Mouse (Mus musculus) heart, embryonic 12.5 days (tissue): ENCODE results near the gene Col16a1. TPM values are rescaled to one million over a fixed set of nuclear protein-coding genes. Genes with fewer than 3 reads are reported as not detected.

Experiments used
- ATAC-seq: fragments of 200-750 bp; cut with Nextera tagmentation; 2 replicates; pipeline ENCODE4 v1.8.0; 2017; ENCODE audit warnings: moderate TSS enrichment, moderate library complexity; ENCODE audit not compliant: insufficient number of reproducible peaks, low FRiP score
- H3K27ac ChIP-seq: fragments of 300-500 bp; sonication (generic); 2 replicates; pipeline ENCODE4 v1.5.1; 2016; ENCODE audit warnings: mild to moderate bottlenecking, moderate library complexity; ENCODE audit not compliant: poor library complexity, severe bottlenecking
- H3K27me3 ChIP-seq: fragments of 300-500 bp; sonication (generic); replicated peaks from 2 replicates; pipeline ENCODE4 v1.6.1; 2016; ENCODE audit warnings: mild to moderate bottlenecking, moderate library complexity
- H3K36me3 ChIP-seq: fragments of 300-500 bp; sonication (generic); 2 replicates; pipeline ENCODE4 v1.6.1; 2016; ENCODE audit warnings: mild to moderate bottlenecking, moderate library complexity
- H3K4me1 ChIP-seq: fragments of 300-500 bp; sonication (generic); replicated peaks from 2 replicates; pipeline ENCODE4 v1.6.1; 2016; ENCODE audit warnings: mild to moderate bottlenecking
- H3K4me2 ChIP-seq: fragments of 300-500 bp; sonication (generic); 2 replicates; pipeline ENCODE4 v1.6.1; 2016; ENCODE audit warnings: mild to moderate bottlenecking, moderate library complexity
- H3K4me3 ChIP-seq: fragments of 300-500 bp; sonication (generic); 2 replicates; pipeline ENCODE4 v1.5.1; 2016; ENCODE audit warnings: mild to moderate bottlenecking
- H3K9ac ChIP-seq: fragments of 300-500 bp; sonication (generic); 2 replicates; pipeline ENCODE4 v1.6.1; 2016; ENCODE audit warnings: mild to moderate bottlenecking, moderate library complexity
- H3K9me3 ChIP-seq: fragments of 300-500 bp; sonication (generic); replicated peaks from 2 replicates; pipeline ENCODE4 v1.6.1; 2016; ENCODE audit warnings: mild to moderate bottlenecking, moderate library complexity
- WGBS: fragments of 180-500 bp; shearing (Covaris S2); methylation state at CpG from one replicate; pipeline ENCODE4 v1.1.7; 2016; 5-methylcytosine and 5-hydroxymethylcytosine counted together
- polyA plus RNA-seq: library from polyadenylated mRNA; unstranded; fragments of >200 nt; fragmentation: Nextera tagmentation; extraction: Ambion mirVana; gene quantifications from 2 replicates; pipeline ENCODE4 v1.2.1, GENCODE M21; 2016

The Col16a1 gene
- polyA plus RNA-seq, 1 experiment from 2014 or later = 35.8 TPM

DNA sequence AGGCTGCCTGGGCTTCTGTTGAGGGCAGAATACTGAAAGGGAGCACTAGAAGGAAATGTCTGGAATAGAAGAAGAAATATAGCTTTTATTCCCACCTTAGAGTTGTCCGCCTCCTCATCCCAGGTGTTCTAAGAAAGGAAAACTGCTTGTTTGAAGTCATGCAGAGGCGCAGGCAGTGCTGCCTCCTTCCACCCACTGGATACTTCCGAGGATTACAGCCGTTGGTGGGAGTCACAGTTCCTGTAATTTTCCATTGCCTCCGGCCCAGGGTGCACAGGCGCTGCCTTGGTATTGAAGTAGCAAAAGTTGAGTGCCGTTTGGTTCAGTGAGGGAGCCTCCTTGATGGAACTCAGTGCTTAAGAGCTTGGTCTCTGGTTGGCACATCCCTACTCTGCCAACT is 62.5 kb downstream of the Col16a1 start:
- Histone ChIP-seq H3K27me3 (no peaks in the 10 kb centered on the region), H3K27ac (no peak overlapping the region), H3K9me3 (no peaks in the 10 kb centered on the region), H3K36me3 (peaks cover 9% of the 10 kb centered on the region; the same call in 1 of the 2 replicates), H3K4me1 (peaks cover 10% of the 10 kb centered on the region), H3K9ac (no peak overlapping the region), H3K4me3 (no peak overlapping the region), H3K4me2 (no peak overlapping the region)
- 85% methylated on average over 7 of the region's 7 CpGs for WGBS
- ATAC-seq = no peak

DNA sequence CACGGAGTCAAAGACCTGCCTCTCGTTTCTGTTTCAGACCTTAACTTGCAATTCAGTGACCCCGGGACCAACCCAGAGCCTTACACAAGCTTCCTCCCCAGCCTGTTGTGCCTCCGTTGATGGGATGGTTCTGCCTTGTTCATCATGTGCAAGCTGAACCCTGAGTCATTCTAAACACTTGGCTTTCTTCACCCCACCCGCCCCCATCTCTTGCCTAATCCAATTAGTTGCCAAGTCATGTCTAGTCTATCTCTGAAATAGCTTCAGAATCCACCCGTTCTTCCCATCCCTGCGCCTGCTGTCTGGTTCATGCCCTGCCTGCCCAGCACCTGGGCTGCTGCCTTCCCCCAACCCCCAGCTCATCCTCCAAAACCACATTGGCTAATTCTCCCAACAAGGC is 64.7 kb downstream of the Col16a1 start:
- H3K4me1 ChIP-seq = peaks cover 10% of the 10 kb centered on the region
- no peak overlapping the region for H3K27ac ChIP-seq
- H3K27me3 ChIP-seq = no peaks in the 10 kb centered on the region
- ATAC-seq = no peak
- H3K4me3 ChIP-seq = no peak overlapping the region
- no peaks in the 10 kb centered on the region for H3K9me3 ChIP-seq
- H3K36me3 ChIP-seq = peaks cover 22% of the 10 kb centered on the region
- WGBS = 86% methylated on average over 7 of the region's 7 CpGs
- no peak overlapping the region for H3K4me2 ChIP-seq
- no peak overlapping the region for H3K9ac ChIP-seq

DNA sequence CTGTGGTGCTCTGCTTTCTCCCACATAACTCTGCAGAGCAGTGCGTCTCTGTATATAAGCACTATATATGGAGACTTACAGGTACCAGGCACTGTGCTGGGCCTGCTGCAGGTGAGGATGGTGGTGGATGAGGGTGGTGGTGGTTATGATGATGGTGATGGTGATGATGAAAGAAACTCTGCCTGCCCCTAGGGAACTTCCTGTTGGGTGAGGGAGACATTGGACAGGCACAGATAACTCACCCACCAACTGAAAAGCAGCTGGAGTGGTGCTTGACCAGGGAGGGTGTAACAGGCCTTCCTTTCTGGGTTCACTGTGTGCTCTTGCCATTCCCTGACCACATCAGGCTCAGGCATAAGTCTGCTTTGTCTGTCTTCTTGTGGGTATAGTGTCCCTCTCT is 65.1 kb downstream of the Col16a1 start:
- peaks cover 10% of the 10 kb centered on the region for H3K4me1 ChIP-seq
- WGBS = 100% methylated on average over 1 of the region's 1 CpGs
- H3K27ac ChIP-seq = no peak overlapping the region
- no peak overlapping the region for H3K4me3 ChIP-seq
- H3K27me3 ChIP-seq = no peaks in the 10 kb centered on the region
- no peak for ATAC-seq
- no peak overlapping the region for H3K4me2 ChIP-seq
- no peak overlapping the region for H3K9ac ChIP-seq
- H3K9me3 ChIP-seq = 0 out of 2 replicates have a peak, but pooled peaks cover 1% of the 10 kb centered on the region
- H3K36me3 ChIP-seq = peaks cover 24% of the 10 kb centered on the region

DNA sequence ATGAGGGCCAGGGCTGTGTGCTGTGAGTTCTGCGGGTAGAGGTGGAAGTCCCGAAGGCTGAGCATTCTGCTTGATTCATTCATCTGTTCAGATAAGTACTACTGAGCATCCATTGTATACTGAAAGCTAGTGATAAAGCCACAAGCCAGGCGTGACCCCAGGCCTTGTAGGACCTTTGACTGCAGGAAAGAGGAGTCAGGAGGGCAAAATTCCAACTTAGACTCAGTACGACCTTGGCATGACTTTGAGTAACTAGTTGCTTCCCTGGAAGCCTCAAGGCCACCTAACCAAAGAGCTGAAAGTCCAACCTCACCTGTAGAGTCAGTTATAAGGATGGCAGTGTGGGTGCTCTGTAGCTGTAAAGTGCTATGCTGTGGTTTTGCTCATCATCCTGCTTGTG is 73.1 kb downstream of the Col16a1 start:
- H3K4me2 ChIP-seq = no peak overlapping the region
- H3K36me3 ChIP-seq = peaks cover 66% of the 10 kb centered on the region
- H3K9me3 ChIP-seq = 0 out of 2 replicates have a peak, but pooled peaks cover 3% of the 10 kb centered on the region
- ATAC-seq = no peak
- H3K9ac ChIP-seq = no peak overlapping the region
- H3K27ac ChIP-seq = no peak overlapping the region
- no peak overlapping the region for H3K4me3 ChIP-seq
- H3K4me1 ChIP-seq = peaks cover 10% of the 10 kb centered on the region
- H3K27me3 ChIP-seq = no peaks in the 10 kb centered on the region
- WGBS = 44% methylated on average over 4 of the region's 4 CpGs

DNA sequence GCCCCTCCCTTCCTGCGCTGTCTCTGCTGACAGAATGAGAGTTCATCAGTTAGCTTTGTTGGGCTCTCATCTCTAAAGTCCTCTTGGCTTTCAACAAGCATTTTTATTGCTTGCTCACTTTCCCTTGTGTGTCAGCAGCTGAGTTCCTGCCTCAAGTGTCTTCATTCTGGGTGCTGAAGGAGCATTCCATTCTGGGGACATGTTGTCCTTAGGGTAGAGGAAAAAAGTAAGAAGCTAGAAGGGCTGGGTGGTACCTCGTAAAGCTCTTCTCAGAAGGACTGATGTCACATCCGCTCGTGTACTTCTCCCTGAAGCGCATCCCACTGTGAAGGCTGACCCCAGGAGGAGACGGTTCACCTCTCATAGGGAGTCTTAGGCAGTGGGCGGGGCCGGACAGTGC is 73.9 kb downstream of the Col16a1 start:
- Histone ChIP-seq H3K4me1 (peaks cover 10% of the 10 kb centered on the region), H3K9ac (no peak overlapping the region), H3K36me3 (peaks cover 68% of the 10 kb centered on the region), H3K4me2 (no peak overlapping the region), H3K4me3 (no peak overlapping the region), H3K27me3 (no peaks in the 10 kb centered on the region), H3K9me3 (0 out of 2 replicates have a peak, but pooled peaks cover 3% of the 10 kb centered on the region), H3K27ac (no peak overlapping the region)
- ATAC-seq = no peak
- 79% methylated on average over 8 of the region's 8 CpGs for WGBS

DNA sequence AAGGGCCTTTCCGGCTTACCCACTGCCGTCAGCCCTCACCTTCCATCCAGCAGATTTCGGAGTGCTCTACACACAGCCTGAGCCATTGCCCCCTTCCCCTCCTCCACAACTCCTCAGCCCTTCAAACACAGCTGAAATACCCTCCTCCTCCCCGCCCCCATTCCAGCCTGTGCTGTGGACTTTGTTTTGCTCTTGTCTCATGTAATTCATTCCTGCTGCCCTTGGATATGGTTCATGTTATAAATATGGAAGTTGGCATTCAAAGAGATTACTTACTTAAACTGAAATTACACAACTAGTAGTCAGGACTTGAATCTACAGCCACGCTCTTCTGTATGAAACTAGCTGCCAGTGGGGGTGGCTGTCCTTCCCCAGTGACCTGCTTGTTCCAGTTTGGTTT is 75.4 kb downstream of the Col16a1 start:
- ATAC-seq = no peak
- no peaks in the 10 kb centered on the region for H3K9me3 ChIP-seq
- no peak overlapping the region for H3K4me3 ChIP-seq
- H3K9ac ChIP-seq = no peak overlapping the region
- peaks cover 76% of the 10 kb centered on the region for H3K36me3 ChIP-seq
- no peak overlapping the region for H3K4me2 ChIP-seq
- no peak overlapping the region for H3K27ac ChIP-seq
- peaks cover 10% of the 10 kb centered on the region for H3K4me1 ChIP-seq
- WGBS = 89% methylated on average over 5 of the region's 5 CpGs
- H3K27me3 ChIP-seq = no peaks in the 10 kb centered on the region

DNA sequence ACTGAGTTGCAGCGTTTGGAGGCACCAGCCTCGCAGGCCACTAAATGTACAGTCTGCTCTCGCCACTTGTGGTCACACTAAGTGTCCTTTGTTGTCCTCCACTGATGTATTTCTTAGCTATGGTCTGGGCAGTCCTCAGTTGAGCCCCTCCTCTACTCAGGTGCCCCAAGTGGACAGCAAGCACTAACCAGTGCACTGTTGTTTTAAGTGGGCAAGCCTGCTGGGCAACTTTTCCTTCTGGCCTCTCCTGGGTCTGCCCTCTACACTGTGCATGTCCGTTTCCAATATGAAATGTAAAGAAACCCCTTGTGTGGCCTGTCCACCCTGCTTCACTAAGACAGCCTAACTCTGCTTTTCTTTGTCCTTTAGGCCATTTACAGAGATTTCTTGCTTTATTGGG is 76.5 kb downstream of the Col16a1 start:
- Histone ChIP-seq H3K4me3 (no peak overlapping the region), H3K4me2 (no peak overlapping the region), H3K9me3 (no peaks in the 10 kb centered on the region), H3K4me1 (peaks cover 20% of the 10 kb centered on the region), H3K27me3 (no peaks in the 10 kb centered on the region), H3K9ac (no peak overlapping the region), H3K27ac (no peak overlapping the region), H3K36me3 (peaks cover 76% of the 10 kb centered on the region)
- 79% methylated on average over 4 of the region's 4 CpGs for WGBS
- ATAC-seq = no peak

DNA sequence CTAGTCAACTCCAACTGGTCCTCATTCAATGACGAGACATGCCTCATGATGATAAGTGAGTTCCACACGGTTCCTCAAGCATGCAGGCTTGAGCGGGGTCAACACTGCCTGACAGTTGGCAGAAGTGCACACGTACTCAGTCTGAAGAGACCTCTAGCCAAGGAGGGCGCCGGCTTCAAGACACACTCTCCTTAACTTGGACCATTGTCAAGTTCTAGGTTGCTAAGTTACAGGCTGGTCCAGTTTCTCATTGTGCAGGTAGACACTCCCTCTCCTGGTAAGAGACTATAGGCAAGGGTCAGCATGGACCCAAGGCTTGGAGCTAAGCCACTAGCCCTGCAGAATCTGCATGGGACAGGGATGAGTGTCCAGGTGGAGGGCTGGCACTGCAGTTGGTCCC is 77.5 kb downstream of the Col16a1 start:
- Histone ChIP-seq H3K4me3 (no peak overlapping the region), H3K36me3 (peaks cover 76% of the 10 kb centered on the region), H3K27me3 (no peaks in the 10 kb centered on the region), H3K9ac (no peak overlapping the region), H3K4me2 (no peak overlapping the region), H3K9me3 (no peaks in the 10 kb centered on the region), H3K4me1 (peaks cover 29% of the 10 kb centered on the region), H3K27ac (no peak overlapping the region)
- WGBS = 88% methylated on average over 6 of the region's 6 CpGs
- ATAC-seq = no peak

DNA sequence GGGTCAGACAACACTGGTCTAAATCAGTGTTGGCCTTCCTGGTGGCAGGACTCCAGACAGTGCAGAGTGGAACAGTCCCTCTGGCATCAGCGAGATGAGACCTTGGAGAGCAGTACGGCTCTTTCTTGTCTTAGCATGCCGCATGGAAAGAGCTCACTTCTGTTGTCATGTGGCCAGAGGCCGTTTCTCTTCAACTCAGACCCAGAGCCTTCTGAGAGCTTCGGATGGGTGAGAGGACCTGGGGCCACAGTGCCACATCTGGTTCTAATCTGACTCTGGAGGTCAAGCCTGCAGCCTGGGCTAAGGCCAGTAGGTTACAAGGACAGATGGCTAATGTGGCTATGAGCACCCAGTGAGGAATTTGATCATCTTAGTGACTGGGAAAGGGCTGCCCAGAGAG is 78.3 kb downstream of the Col16a1 start:
- Histone ChIP-seq H3K27ac (no peak overlapping the region), H3K9ac (no peak overlapping the region), H3K36me3 (peaks cover 71% of the 10 kb centered on the region), H3K27me3 (no peaks in the 10 kb centered on the region), H3K4me3 (no peak overlapping the region), H3K4me1 (peaks cover 27% of the 10 kb centered on the region), H3K4me2 (no peak overlapping the region), H3K9me3 (no peaks in the 10 kb centered on the region)
- ATAC-seq = no peak
- WGBS = 79% methylated on average over 5 of the region's 5 CpGs

DNA sequence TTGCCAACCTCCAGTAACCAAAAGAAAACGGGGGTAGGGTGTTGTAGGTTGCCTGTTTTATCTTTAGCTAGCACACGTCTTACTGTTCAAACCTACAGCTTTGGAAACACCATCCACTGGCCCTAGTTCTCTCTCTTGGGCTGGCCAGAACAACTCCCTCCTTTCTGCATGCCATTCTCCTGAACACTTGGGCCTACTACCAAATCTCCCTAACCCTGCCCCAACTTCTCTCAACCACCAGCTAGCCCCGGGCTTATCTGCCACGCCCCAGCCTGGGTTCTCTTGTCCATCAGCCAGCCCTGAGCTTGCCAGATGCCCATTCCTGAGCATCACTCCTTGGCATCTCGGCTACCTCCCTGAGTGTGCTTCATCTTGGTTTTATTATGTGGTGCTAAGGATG is 81.3 kb downstream of the Col16a1 start:
- Histone ChIP-seq H3K4me3 (no peak overlapping the region), H3K9me3 (no peaks in the 10 kb centered on the region), H3K4me2 (no peak overlapping the region), H3K9ac (no peak overlapping the region), H3K4me1 (peaks cover 33% of the 10 kb centered on the region), H3K36me3 (peaks cover 42% of the 10 kb centered on the region), H3K27ac (no peak overlapping the region), H3K27me3 (no peaks in the 10 kb centered on the region)
- no peak for ATAC-seq
- 56% methylated on average over 5 of the region's 5 CpGs for WGBS

DNA sequence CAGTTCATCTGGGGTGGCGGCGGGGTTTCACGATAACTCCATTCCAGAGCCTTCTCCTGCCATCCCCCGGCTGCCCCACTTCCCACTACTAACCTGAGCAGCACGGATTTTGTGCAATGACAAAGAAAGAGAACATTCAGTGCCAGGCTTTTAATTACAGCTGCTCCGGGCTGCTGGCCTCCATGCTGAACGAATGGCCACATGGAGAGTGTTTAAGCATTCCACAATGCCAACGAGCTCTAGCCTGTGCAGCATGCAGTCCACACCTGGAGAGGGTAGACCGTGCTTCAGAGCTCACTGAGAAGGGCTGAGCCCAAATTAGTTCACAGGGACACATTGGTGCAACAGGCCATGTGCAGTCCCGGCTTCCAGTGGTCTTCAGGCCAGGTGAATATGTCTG is 82.4 kb downstream of the Col16a1 start:
- ATAC-seq = no peak
- Histone ChIP-seq H3K4me2 (no peak overlapping the region), H3K27me3 (peaks cover 10% of the 10 kb centered on the region), H3K9ac (no peak overlapping the region), H3K27ac (no peak overlapping the region), H3K4me3 (no peak overlapping the region), H3K9me3 (no peaks in the 10 kb centered on the region), H3K4me1 (peaks cover 33% of the 10 kb centered on the region), H3K36me3 (peaks cover 30% of the 10 kb centered on the region)
- 89% methylated on average over 10 of the region's 10 CpGs for WGBS

DNA sequence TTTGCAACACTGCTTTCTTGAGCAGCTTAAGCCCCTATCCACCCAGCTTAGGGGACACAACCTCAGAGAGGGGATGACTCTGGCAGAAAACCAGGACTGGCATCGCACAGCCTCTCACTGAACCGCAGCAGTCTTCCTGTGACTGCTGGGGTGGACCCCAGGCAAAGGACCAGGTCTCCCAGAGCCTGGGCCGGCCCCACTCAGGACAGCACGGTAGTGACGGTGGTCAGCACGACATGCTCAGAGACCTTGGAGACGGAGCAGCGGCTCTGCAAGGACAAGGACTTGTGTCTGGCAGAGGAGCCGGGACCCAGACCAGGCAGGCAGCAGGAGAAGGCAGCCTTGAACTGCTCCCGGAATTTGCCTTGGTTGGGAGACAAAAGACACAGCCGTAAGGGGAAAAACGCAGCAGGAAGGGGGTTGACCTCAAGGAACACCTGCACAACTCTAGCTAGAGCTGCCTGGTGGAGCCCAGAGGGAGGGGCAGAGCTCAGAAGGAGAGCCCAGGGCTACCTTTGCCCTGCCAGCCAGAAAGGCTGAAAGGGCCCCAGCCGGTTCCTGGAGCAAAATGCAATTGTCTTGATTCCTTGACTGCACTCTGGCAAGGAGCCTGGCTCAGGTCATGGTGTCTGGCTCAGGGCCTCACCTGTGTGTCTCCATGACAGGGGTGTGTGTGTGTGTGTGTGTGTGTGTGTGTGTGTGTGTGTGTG is 83.2 kb downstream of the Col16a1 start:
- Histone ChIP-seq H3K4me1 (peaks cover 33% of the 10 kb centered on the region), H3K27ac (no peak overlapping the region), H3K27me3 (peaks cover 17% of the 10 kb centered on the region), H3K4me2 (no peak overlapping the region), H3K9me3 (no peaks in the 10 kb centered on the region), H3K4me3 (no peak overlapping the region), H3K36me3 (peaks cover 23% of the 10 kb centered on the region), H3K9ac (no peak overlapping the region)
- WGBS = 67% methylated on average over 13 of the region's 13 CpGs
- ATAC-seq = no peak
